Mouse (Mus musculus) frontal cortex, adult 2 months (tissue): Measurements from ENCODE around the gene Ncan. TPM values are rescaled to one million over a fixed set of nuclear protein-coding genes. Genes with fewer than 3 reads are reported as not detected.

Experiments used
- DNase-seq, 2 experiments: peaks; one replicate each; pipeline ENCODE4 v3.0.0; 2022; ENCODE audit warnings: low spot score in 1 of 2; ENCODE audit errors: extremely low spot score in 1 of 2
- polyA plus RNA-seq: library from polyadenylated mRNA; depleted of rRNA; stranded (reverse); fragments of >200 nt; gene quantifications from 2 replicates; pipeline ENCODE4 v1.2.3, GENCODE M21; 2012

Gene Ncan
- polyA plus RNA-seq, 1 experiment, result 98.8 TPM

GRCm38 (mm10) chr8:70130066-70130465 is 9.4 kb upstream of the Ncan start:
- no peak for DNase-seq

- peak; percentile 72 to 78 for DNase-seq
Measured at GRCm38 (mm10) chr8:70129309-70129952, 8.8 kb upstream of the Ncan start.

GRCm38 (mm10) chr8:70128435-70128834 is 7.8 kb upstream of the Ncan start:
- peak in 1 of 2 experiments; percentile 75 for DNase-seq

GRCm38 (mm10) chr8:70124992-70125391 is 4.3 kb upstream of the Ncan start:
- DNase-seq, result peak in 1 of 2 experiments; percentile 53

- no peak for DNase-seq
Measured at GRCm38 (mm10) chr8:70122863-70123262, 2.2 kb upstream of the Ncan start.

GRCm38 (mm10) chr8:70118726-70119700 is 1.7 kb downstream of the Ncan start:
- peak; percentile 83 to 85 for DNase-seq

- DNase-seq, result no peak
Measured at GRCm38 (mm10) chr8:70117611-70118010, 3.1 kb downstream of the Ncan start.

- DNase-seq, result no peak
Measured at GRCm38 (mm10) chr8:70114892-70115291, 5.8 kb downstream of the Ncan start.

GRCm38 (mm10) chr8:70114488-70114887 is 6.2 kb downstream of the Ncan start:
- DNase-seq, result no peak

GRCm38 (mm10) chr8:70112401-70113016 is 8.2 kb downstream of the Ncan start:
- no peak for DNase-seq

GRCm38 (mm10) chr8:70111192-70111795 is 9.4 kb downstream of the Ncan start:
- no peak for DNase-seq

GRCm38 (mm10) chr8:70110451-70110850 is 10.2 kb downstream of the Ncan start:
- DNase-seq, result no peak

- DNase-seq, result no peak
Measured at GRCm38 (mm10) chr8:70104922-70105321, 15.8 kb downstream of the Ncan start.

- no peak for DNase-seq
Measured at GRCm38 (mm10) chr8:70104506-70104905, 16.2 kb downstream of the Ncan start.

GRCm38 (mm10) chr8:70100241-70100640 is 20.4 kb downstream of the Ncan start:
- peak; percentile 58 to 74 for DNase-seq

- DNase-seq, result peak; percentile 56 to 78
Measured at GRCm38 (mm10) chr8:70099276-70099675, 21.4 kb downstream of the Ncan start.

- no peak for DNase-seq
Measured at GRCm38 (mm10) chr8:70092786-70093185, 27.9 kb downstream of the Ncan start.

GRCm38 (mm10) chr8:70089296-70089960 is 31.2 kb downstream of the Ncan start:
- DNase-seq, result no peak

GRCm38 (mm10) chr8:70087836-70088650 is 32.6 kb downstream of the Ncan start:
- peak in 1 of 2 experiments; percentile 76 for DNase-seq
